Mouse (Mus musculus): Measurements from ENCODE around the gene Cdh1.
"Not testable (repeated sequence)": the region's sequence is repeated elsewhere in the genome, so short reads cannot be mapped to it uniquely, and the experiment has no call there.

The Cdh1 gene

GRCm38 (mm10) chr8:106592458-106592857, 10.7 kb upstream of the Cdh1 start:
- DNase-seq (ENCODE audit: low read depth) = no peak

GRCm38 (mm10) chr8:106595623-106596022, 7.5 kb upstream of the Cdh1 start:
- peak; percentile 22 for DNase-seq (ENCODE audit: low read depth)

GRCm38 (mm10) chr8:106597067-106597466, 6.1 kb upstream of the Cdh1 start:
- DNase-seq (ENCODE audit: low read depth) = no peak

- no peak for DNase-seq (ENCODE audit: low read depth)
Measured at GRCm38 (mm10) chr8:106599265-106599979, 3.7 kb upstream of the Cdh1 start.

- DNase-seq (ENCODE audit: low read depth) = no peak
Measured at GRCm38 (mm10) chr8:106603933-106604332, 782 bp downstream of the Cdh1 start.

GRCm38 (mm10) chr8:106605657-106606056, 2.5 kb downstream of the Cdh1 start:
- DNase-seq (ENCODE audit: low read depth) = no peak

- DNase-seq (ENCODE audit: low read depth) = no peak
Measured at GRCm38 (mm10) chr8:106606121-106606520, 3.0 kb downstream of the Cdh1 start.

GRCm38 (mm10) chr8:106606601-106607145, 3.5 kb downstream of the Cdh1 start:
- no peak for DNase-seq (ENCODE audit: low read depth)

GRCm38 (mm10) chr8:106607783-106608182, 4.6 kb downstream of the Cdh1 start:
- not testable (repeated sequence) for DNase-seq (ENCODE audit: low read depth)

- peak; percentile 11 for DNase-seq (ENCODE audit: low read depth)
Measured at GRCm38 (mm10) chr8:106608425-106608824, 5.3 kb downstream of the Cdh1 start.

GRCm38 (mm10) chr8:106609076-106609903, 6.1 kb downstream of the Cdh1 start:
- no peak for DNase-seq (ENCODE audit: low read depth)

- DNase-seq (ENCODE audit: low read depth) = peak; percentile 53
Measured at GRCm38 (mm10) chr8:106610958-106611640, 7.9 kb downstream of the Cdh1 start.

GRCm38 (mm10) chr8:106612047-106612446, 8.9 kb downstream of the Cdh1 start:
- peak; percentile 57 for DNase-seq (ENCODE audit: low read depth)

GRCm38 (mm10) chr8:106614704-106615103, 11.6 kb downstream of the Cdh1 start:
- no peak for DNase-seq (ENCODE audit: low read depth)

GRCm38 (mm10) chr8:106615661-106616299, 12.6 kb downstream of the Cdh1 start:
- no peak for DNase-seq (ENCODE audit: low read depth)

- DNase-seq (ENCODE audit: low read depth) = no peak
Measured at GRCm38 (mm10) chr8:106616679-106617078, 13.5 kb downstream of the Cdh1 start.

GRCm38 (mm10) chr8:106617196-106617595, 14.0 kb downstream of the Cdh1 start:
- no peak for DNase-seq (ENCODE audit: low read depth)

GRCm38 (mm10) chr8:106617865-106618264, 14.7 kb downstream of the Cdh1 start:
- DNase-seq (ENCODE audit: low read depth) = no peak

- no peak for DNase-seq (ENCODE audit: low read depth)
Measured at GRCm38 (mm10) chr8:106618324-106618723, 15.2 kb downstream of the Cdh1 start.

GRCm38 (mm10) chr8:106619549-106620245, 16.5 kb downstream of the Cdh1 start:
- DNase-seq (ENCODE audit: low read depth) = peak; percentile 28

- DNase-seq (ENCODE audit: low read depth) = no peak
Measured at GRCm38 (mm10) chr8:106620488-106620887, 17.3 kb downstream of the Cdh1 start.
